Mouse (Mus musculus) forebrain, embryonic 15.5 days (tissue): Measurements from ENCODE around the gene Agtr1b. TPM values are rescaled to one million over a fixed set of nuclear protein-coding genes. Genes with fewer than 3 reads are reported as not detected.

Experiments
- ATAC-seq: fragments of 200-750 bp; cut with Nextera tagmentation; replicated peaks from 2 replicates; pipeline ENCODE4 v1.8.0; 2017; ENCODE audit warnings: mild to moderate bottlenecking, moderate TSS enrichment, moderate library complexity
- H3K27ac ChIP-seq: fragments of 300-500 bp; sonication (generic); replicated peaks from 2 replicates; pipeline ENCODE4 v1.5.1; 2015; ENCODE audit warnings: mild to moderate bottlenecking, inconsistent platforms
- H3K27me3 ChIP-seq: fragments of 300-500 bp; sonication (generic); 2 replicates; pipeline ENCODE4 v1.6.1; 2015; ENCODE audit warnings: inconsistent platforms
- H3K36me3 ChIP-seq: fragments of 300-500 bp; sonication (generic); 2 replicates; pipeline ENCODE4 v1.6.1; 2015; ENCODE audit warnings: mild to moderate bottlenecking, inconsistent platforms
- H3K4me1 ChIP-seq: fragments of 300-500 bp; sonication (generic); 2 replicates; pipeline ENCODE4 v1.6.1; 2015; ENCODE audit warnings: inconsistent platforms
- H3K4me2 ChIP-seq: fragments of 300-500 bp; sonication (generic); replicated peaks from 2 replicates; pipeline ENCODE4 v1.6.1; 2015; ENCODE audit warnings: mild to moderate bottlenecking, inconsistent platforms
- H3K4me3 ChIP-seq: fragments of 300-500 bp; sonication (generic); 2 replicates; pipeline ENCODE4 v1.5.1; 2015; ENCODE audit warnings: mild to moderate bottlenecking, inconsistent platforms
- H3K9ac ChIP-seq: fragments of 300-500 bp; sonication (generic); replicated peaks from 2 replicates; pipeline ENCODE4 v1.6.1; 2015; ENCODE audit warnings: mild to moderate bottlenecking, inconsistent platforms
- H3K9me3 ChIP-seq: fragments of 300-500 bp; sonication (generic); 2 replicates; pipeline ENCODE4 v1.6.1; 2016; ENCODE audit warnings: inconsistent platforms
- WGBS: fragments of 180-500 bp; shearing (Covaris S2); methylation state at CpG from one replicate; pipeline ENCODE4 v1.1.7; 2015; ENCODE audit warnings: mixed read lengths; 5-methylcytosine and 5-hydroxymethylcytosine counted together
- polyA plus RNA-seq: library from polyadenylated mRNA; unstranded; fragments of >200 nt; fragmentation: Nextera tagmentation; extraction: Ambion mirVana; gene quantifications from 2 replicates; pipeline ENCODE4 v1.2.1, GENCODE M21; 2015

Agtr1b gene
- polyA plus RNA-seq, 1 experiment from 2014 or later = not detected

DNA sequence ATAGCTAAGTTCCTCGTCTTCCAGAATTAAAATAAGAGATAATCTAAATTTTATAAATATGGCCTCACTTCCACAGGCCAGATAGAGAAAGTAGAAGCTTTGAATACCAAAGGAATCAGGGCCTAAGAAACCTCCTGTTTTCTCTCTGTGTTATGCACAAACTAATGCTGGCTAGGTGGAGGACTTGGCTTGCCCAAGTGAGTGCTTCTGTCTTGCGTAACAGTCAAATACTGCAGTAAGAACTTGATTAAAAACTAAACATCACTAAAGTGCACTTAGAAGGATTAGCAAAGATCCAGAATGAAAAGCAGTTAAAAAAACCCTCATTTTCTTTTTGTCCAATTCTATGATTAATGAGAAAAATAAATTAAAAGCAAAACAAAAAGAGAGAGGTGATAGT is 78.2 kb downstream of the Agtr1b start:
- Histone ChIP-seq H3K9me3 (no peaks in the 10 kb centered on the region), H3K4me3 (no peak overlapping the region), H3K36me3 (no peaks in the 10 kb centered on the region), H3K27me3 (no peaks in the 10 kb centered on the region), H3K9ac (no peak overlapping the region), H3K4me1 (no peaks in the 10 kb centered on the region), H3K27ac (no peak overlapping the region), H3K4me2 (no peak overlapping the region)
- ATAC-seq = no peak
- WGBS = 93% methylated on average over 2 of the region's 2 CpGs

DNA sequence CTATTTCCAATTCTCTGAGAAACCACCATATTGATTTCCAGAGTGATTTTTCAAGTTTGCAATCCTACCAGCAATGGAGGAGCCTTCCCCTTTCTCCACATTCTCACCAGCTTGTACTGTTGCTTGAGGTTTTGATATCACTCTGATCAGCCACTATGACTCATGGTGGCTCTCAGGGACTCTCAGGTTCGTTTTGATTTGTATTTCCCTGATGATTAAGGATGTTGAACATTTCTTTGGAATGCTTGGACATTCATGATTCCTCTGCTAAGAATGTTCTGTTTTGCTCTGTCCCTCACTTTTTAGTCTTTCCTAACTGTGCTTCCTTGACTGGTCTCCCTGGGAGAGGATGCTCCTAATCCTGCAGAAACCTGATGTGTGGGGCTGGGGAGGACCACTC is 85.2 kb downstream of the Agtr1b start:
- H3K36me3 ChIP-seq = no peaks in the 10 kb centered on the region
- no peak for ATAC-seq
- 59% methylated on average over 1 of the region's 1 CpGs for WGBS
- H3K9ac ChIP-seq = no peak overlapping the region
- H3K27ac ChIP-seq = no peak overlapping the region
- no peaks in the 10 kb centered on the region for H3K9me3 ChIP-seq
- H3K4me3 ChIP-seq = no peak overlapping the region
- H3K27me3 ChIP-seq = no peaks in the 10 kb centered on the region
- no peak overlapping the region for H3K4me2 ChIP-seq
- H3K4me1 ChIP-seq = no peaks in the 10 kb centered on the region

DNA sequence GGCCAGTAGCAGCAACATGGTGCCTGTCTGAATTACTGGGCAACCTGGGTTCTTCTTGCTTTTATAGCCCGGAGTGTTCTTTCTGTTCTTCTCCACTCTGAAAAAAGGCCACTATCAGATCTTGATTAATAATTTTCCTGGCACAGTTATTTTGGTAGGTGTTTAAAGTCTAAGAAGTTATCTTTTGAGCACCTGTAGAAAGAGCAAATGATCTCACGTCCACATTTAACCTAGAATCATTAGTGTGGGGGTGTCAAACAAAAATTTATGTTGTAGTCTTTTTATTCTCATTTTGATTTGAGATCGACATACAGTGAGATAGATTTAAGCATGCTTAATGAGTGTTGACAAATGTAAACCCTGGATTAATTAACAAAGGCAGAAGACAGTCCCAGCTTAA is 91.3 kb downstream of the Agtr1b start, which contains the start of gene Cpb1:
Gene Cpb1, minus strand, starts transcription at position 101 of the 400 bp plus-strand sequence.
- ATAC-seq = no peak
- H3K4me1 ChIP-seq = no peaks in the 10 kb centered on the region
- H3K9ac ChIP-seq = no peak within 1 kb of the TSS
- no peaks in the 10 kb centered on the region for H3K9me3 ChIP-seq
- H3K36me3 ChIP-seq = no peaks in the 10 kb centered on the region
- no peaks in the 10 kb centered on the region for H3K27me3 ChIP-seq
- no peak within 1 kb of the TSS for H3K4me3 ChIP-seq
- no peak within 1 kb of the TSS for H3K4me2 ChIP-seq
- no peak within 1 kb of the TSS for H3K27ac ChIP-seq
- WGBS = 87% methylated on average over 3 of the region's 3 CpGs

Other genes starting within 250 kb of the Agtr1b start
- 29.4 and 30.9 TPM in 2 replicates for gene Gyg, start 211.9 kb downstream of the Agtr1b start, polyA plus RNA-seq
- gene Cpa3, start 125.0 kb downstream of the Agtr1b start, polyA plus RNA-seq = 0.20 and 0.42 TPM in 2 replicates
- not detected in 2 replicates for gene Cpb1, start 91.4 kb downstream of the Agtr1b start, polyA plus RNA-seq